Mouse (Mus musculus) common myeloid progenitor, adult 5-6 weeks (primary cell): ENCODE measurements at regions not wholly inside any gene's neighbourhood (a gene's known extent, or its start where the extent isn't known, plus 50 kb on each side); places are given as distances from the start of the nearest gene placed in this dataset.

ENCODE experiments used
- ATAC-seq: replicated peaks from 2 replicates; pipeline ENCODE4 v1.8.0; 2016; ENCODE audit warnings: low read depth, mild to moderate bottlenecking, moderate TSS enrichment, inconsistent platforms; ENCODE audit not compliant: poor library complexity, severe bottlenecking

GRCm38 (mm10) chr8:64422200-64422849, 216.3 kb upstream of the Tll1 start:
- ATAC-seq: no peak

GRCm38 (mm10) chr8:64421502-64422199, 215.6 kb upstream of the Tll1 start:
- ATAC-seq: no peak

GRCm38 (mm10) chr8:64412488-64413188, 206.6 kb upstream of the Tll1 start:
- no peak for ATAC-seq

- no peak for ATAC-seq
Observed at GRCm38 (mm10) chr8:64406775-64407490, 200.9 kb upstream of the Tll1 start.

- ATAC-seq: no peak
Observed at GRCm38 (mm10) chr8:64399554-64399953, 193.5 kb upstream of the Tll1 start.

- no peak for ATAC-seq
Observed at GRCm38 (mm10) chr8:64397876-64398275, 191.8 kb upstream of the Tll1 start.

GRCm38 (mm10) chr8:64395816-64396215, 189.7 kb upstream of the Tll1 start:
- no peak for ATAC-seq

GRCm38 (mm10) chr8:64389488-64389887, 183.4 kb upstream of the Tll1 start:
- no peak for ATAC-seq

- no peak for ATAC-seq
Observed at GRCm38 (mm10) chr8:64388299-64388698, 182.2 kb upstream of the Tll1 start.

- ATAC-seq: no peak
Observed at GRCm38 (mm10) chr8:64379732-64380349, 173.8 kb upstream of the Tll1 start.

- ATAC-seq: no peak
Observed at GRCm38 (mm10) chr8:64377830-64378229, 171.8 kb upstream of the Tll1 start.

- peak; percentile 42 for ATAC-seq
Observed at GRCm38 (mm10) chr8:64375509-64375908, 169.4 kb upstream of the Tll1 start.

- ATAC-seq: no peak
Observed at GRCm38 (mm10) chr8:64374980-64375379, 168.9 kb upstream of the Tll1 start.

- peak; percentile 74 for ATAC-seq
Observed at GRCm38 (mm10) chr8:64369973-64370372, 163.9 kb upstream of the Tll1 start.

- peak; percentile 52; the same call in 1 of the 2 replicates for ATAC-seq
Observed at GRCm38 (mm10) chr8:64367906-64368305, 161.8 kb upstream of the Tll1 start.

- ATAC-seq: no peak
Observed at GRCm38 (mm10) chr8:64366974-64367266, 160.8 kb upstream of the Tll1 start.

- no peak for ATAC-seq
Observed at GRCm38 (mm10) chr8:64366226-64366973, 160.3 kb upstream of the Tll1 start.

GRCm38 (mm10) chr8:64357092-64357491, 151.0 kb upstream of the Tll1 start:
- peak; percentile 25; the same call in 1 of the 2 replicates for ATAC-seq

- ATAC-seq: no peak
Observed at GRCm38 (mm10) chr8:64348082-64348646, 142.1 kb upstream of the Tll1 start.
